Mouse (Mus musculus) erythroblast, embryonic 14.5 days (primary cell): ENCODE results near the gene Pga5.

Source experiments
- GATA1 ChIP-seq: IDR thresholded peaks from 2 replicates; pipeline ENCODE4 v1.6.1; 2012; ENCODE audit warnings: low read length, inconsistent platforms, mixed read lengths
- TAL1 ChIP-seq: IDR thresholded peaks from 3 replicates; pipeline ENCODE4 v1.6.1; 2012; ENCODE audit warnings: low read length, inconsistent platforms, mixed read lengths

- TF ChIP-seq GATA1, result no peak
- TF ChIP-seq TAL1, result no peak
These were observed 3.7 kb upstream of the Pga5 start for GRCm38 (mm10) chr19:10681571-10681970.
